Mouse (Mus musculus) heart, embryonic 14.5 days (tissue): ENCODE data around the gene Sgo2a. TPM values are rescaled to one million over a fixed set of nuclear protein-coding genes. Genes with fewer than 3 reads are reported as not detected.
"Not testable (repeated sequence)": the region's sequence is repeated elsewhere in the genome, so short reads cannot be mapped to it uniquely, and the experiment has no call there.

ENCODE experiments used
- ATAC-seq: fragments of 200-750 bp; cut with Nextera tagmentation; 2 replicates; pipeline ENCODE4 v1.8.0; 2017; ENCODE audit warnings: low read depth, moderate TSS enrichment; ENCODE audit not compliant: insufficient number of reproducible peaks, insufficient read depth, low FRiP score
- H3K27ac ChIP-seq, 2 experiments: fragments of 200-500 bp in 1 of 2; fragments of 300-500 bp in 1 of 2; sonication (generic) in 1 of 2; replicated peaks in 1 of 2; 2 replicates each; pipeline ENCODE4 v1.5.1; 2012 to 2014; ENCODE audit warnings: low read depth in 2 of 2, low read length in 2 of 2, control low read depth in 1 of 2, mild to moderate bottlenecking in 1 of 2, mixed read lengths in 1 of 2; ENCODE audit not compliant: control insufficient read depth in 1 of 2, insufficient read depth in 1 of 2
- H3K27me3 ChIP-seq: fragments of 300-500 bp; sonication (generic); 2 replicates; pipeline ENCODE4 v1.6.1; 2014; ENCODE audit warnings: mild to moderate bottlenecking, low read length, control low read depth; ENCODE audit not compliant: control insufficient read depth, insufficient read depth
- H3K36me3 ChIP-seq: fragments of 300-500 bp; sonication (generic); 2 replicates; pipeline ENCODE4 v1.6.1; 2014; ENCODE audit warnings: mild to moderate bottlenecking, control low read depth, low read length, mixed read lengths; ENCODE audit not compliant: control insufficient read depth, insufficient read depth
- H3K4me1 ChIP-seq, 2 experiments: fragments of 200-500 bp in 1 of 2; fragments of 300-500 bp in 1 of 2; sonication (generic) in 1 of 2; 2 replicates each; pipeline ENCODE4 v1.6.1; 2012 to 2014; ENCODE audit warnings: low read length in 2 of 2, control low read depth in 1 of 2, mixed read lengths in 1 of 2; ENCODE audit not compliant: control insufficient read depth in 2 of 2, insufficient read depth in 2 of 2
- H3K4me2 ChIP-seq: fragments of 300-500 bp; sonication (generic); 2 replicates; pipeline ENCODE4 v1.6.1; 2014; ENCODE audit warnings: mild to moderate bottlenecking, low read length
- H3K4me3 ChIP-seq, 2 experiments: fragments of 200-500 bp in 1 of 2; fragments of 300-500 bp in 1 of 2; sonication (generic) in 1 of 2; 2 replicates each; pipeline ENCODE4 v1.5.1; 2012 to 2014; ENCODE audit warnings: low read length in 2 of 2, mild to moderate bottlenecking in 2 of 2, control low read depth in 1 of 2, low read depth in 1 of 2, moderate library complexity in 1 of 2; ENCODE audit not compliant: control insufficient read depth in 1 of 2, insufficient read depth in 1 of 2
- H3K9ac ChIP-seq: fragments of 300-500 bp; sonication (generic); 2 replicates; pipeline ENCODE4 v1.6.1; 2014; ENCODE audit warnings: mild to moderate bottlenecking, low read length
- H3K9me3 ChIP-seq: fragments of 300-500 bp; sonication (generic); 2 replicates; pipeline ENCODE4 v1.6.1; 2016; ENCODE audit warnings: low read length, control low read depth; ENCODE audit not compliant: control insufficient read depth
- WGBS: fragments of 180-500 bp; shearing (Covaris S2); extraction: QIAGEN DNeasy Blood & Tissue Kit; methylation state at CpG from one replicate; pipeline ENCODE4 v1.1.7; 2014; 5-methylcytosine and 5-hydroxymethylcytosine counted together
- polyA plus RNA-seq: library from polyadenylated mRNA; unstranded; fragments of >200 nt; fragmentation: Nextera tagmentation; extraction: Ambion mirVana; gene quantifications from 2 replicates; pipeline ENCODE4 v1.2.1, GENCODE M21; 2014

The Sgo2a gene
- polyA plus RNA-seq, 1 experiment from 2014 or later, result 18.8 TPM

DNA sequence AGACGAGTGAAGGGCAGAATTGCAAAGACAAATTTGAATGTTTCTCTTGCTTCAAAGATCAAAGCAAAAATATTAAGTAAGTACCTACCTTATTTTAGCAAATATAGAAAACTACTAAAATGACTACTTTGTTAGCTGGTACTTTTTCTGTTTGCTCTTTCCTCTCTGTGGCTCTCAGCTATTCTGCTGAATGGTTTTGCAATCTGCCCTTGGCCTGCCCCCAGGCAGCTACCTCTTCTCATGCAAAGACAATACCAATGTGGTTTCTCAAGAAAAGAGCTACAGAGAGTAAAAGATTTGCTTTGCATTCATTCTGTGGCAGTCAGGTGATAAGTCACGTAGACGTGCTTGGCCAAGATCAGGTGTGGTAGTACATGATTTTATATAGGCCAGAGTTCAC is 2.4 kb downstream of the Sgo2a start:
- Histone ChIP-seq H3K27ac (no peak overlapping the region), H3K4me3 (no peak overlapping the region), H3K4me2 (peak overlapping the region; percentile 73), H3K27me3 (no peaks in the 10 kb centered on the region), H3K4me1 (peaks cover 0 to 18% of the 10 kb centered on the region in 2 experiments; a peak in 2 of 4 replicates), H3K9ac (no peak overlapping the region), H3K36me3 (peaks cover 38% of the 10 kb centered on the region), H3K9me3 (no peaks in the 10 kb centered on the region)
- 89% methylated on average over 3 of the region's 3 CpGs for WGBS
- no peak for ATAC-seq

GRCm38 (mm10) chr1:58006388-58006787 is 10.6 kb downstream of the Sgo2a start:
- not testable (repeated sequence) for H3K9me3 ChIP-seq, H3K4me1 ChIP-seq, H3K9ac ChIP-seq, H3K4me3 ChIP-seq, H3K4me2 ChIP-seq, ATAC-seq, H3K27ac ChIP-seq, H3K27me3 ChIP-seq
- 95% methylated on average over 7 of the region's 7 CpGs for WGBS
- H3K36me3 ChIP-seq, result peaks cover 53% of the 10 kb centered on the region

- Histone ChIP-seq H3K4me2 (no peak within 1 kb of the TSS), H3K9ac (no peak within 1 kb of the TSS), H3K4me3 (no peak within 1 kb of the TSS), H3K27me3 (no peaks in the 10 kb centered on the region), H3K36me3 (peaks cover 86% of the 10 kb centered on the region), H3K27ac (no peak within 1 kb of the TSS), H3K9me3 (no peaks in the 10 kb centered on the region), H3K4me1 (no peaks in the 10 kb centered on the region)
- WGBS, result 96% methylated on average over 7 of the region's 7 CpGs
- ATAC-seq, result no peak
Measured at GRCm38 (mm10) chr1:58018856-58019255, 23.1 kb downstream of the Sgo2a start, which contains the start of gene Kctd18. Kctd18 (minus strand) TSS chr1:58018956.

GRCm38 (mm10) chr1:58027707-58028106 is 31.9 kb downstream of the Sgo2a start:
- no peak for ATAC-seq
- Histone ChIP-seq H3K9me3 (no peaks in the 10 kb centered on the region), H3K4me2 (peak overlapping the region; percentile 29; the same call in 1 of the 2 replicates), H3K27me3 (no peaks in the 10 kb centered on the region), H3K36me3 (peaks cover 22% of the 10 kb centered on the region), H3K27ac (peak overlapping the region; percentile 6 to 50; a peak in 1 of 4 replicates), H3K4me3 (no peak overlapping the region), H3K4me1 (peaks cover 17 to 30% of the 10 kb centered on the region in 2 experiments), H3K9ac (no peak overlapping the region)
- 22% methylated on average over 7 of the region's 7 CpGs for WGBS

- peak within 1 kb of the TSS; percentile 70 for H3K4me2 ChIP-seq
- H3K4me3 ChIP-seq, result peak within 1 kb of the TSS; percentile 32 to 36
- no peaks in the 10 kb centered on the region for H3K9me3 ChIP-seq
- H3K9ac ChIP-seq, result peak within 1 kb of the TSS; percentile 51; the same call in 1 of the 2 replicates
- 5% methylated on average over 12 of the region's 12 CpGs for WGBS
- peak within 1 kb of the TSS; percentile 33 to 56 for H3K27ac ChIP-seq
- no peaks in the 10 kb centered on the region for H3K27me3 ChIP-seq
- ATAC-seq, result peak; percentile 62
- H3K36me3 ChIP-seq, result peaks cover 8% of the 10 kb centered on the region
- H3K4me1 ChIP-seq, result peaks cover 17 to 30% of the 10 kb centered on the region in 2 experiments
Measured at GRCm38 (mm10) chr1:58029636-58030117, 33.9 kb downstream of the Sgo2a start, which contains the start of gene Aox1. Aox1 (plus strand) TSS chr1:58029931.

DNA sequence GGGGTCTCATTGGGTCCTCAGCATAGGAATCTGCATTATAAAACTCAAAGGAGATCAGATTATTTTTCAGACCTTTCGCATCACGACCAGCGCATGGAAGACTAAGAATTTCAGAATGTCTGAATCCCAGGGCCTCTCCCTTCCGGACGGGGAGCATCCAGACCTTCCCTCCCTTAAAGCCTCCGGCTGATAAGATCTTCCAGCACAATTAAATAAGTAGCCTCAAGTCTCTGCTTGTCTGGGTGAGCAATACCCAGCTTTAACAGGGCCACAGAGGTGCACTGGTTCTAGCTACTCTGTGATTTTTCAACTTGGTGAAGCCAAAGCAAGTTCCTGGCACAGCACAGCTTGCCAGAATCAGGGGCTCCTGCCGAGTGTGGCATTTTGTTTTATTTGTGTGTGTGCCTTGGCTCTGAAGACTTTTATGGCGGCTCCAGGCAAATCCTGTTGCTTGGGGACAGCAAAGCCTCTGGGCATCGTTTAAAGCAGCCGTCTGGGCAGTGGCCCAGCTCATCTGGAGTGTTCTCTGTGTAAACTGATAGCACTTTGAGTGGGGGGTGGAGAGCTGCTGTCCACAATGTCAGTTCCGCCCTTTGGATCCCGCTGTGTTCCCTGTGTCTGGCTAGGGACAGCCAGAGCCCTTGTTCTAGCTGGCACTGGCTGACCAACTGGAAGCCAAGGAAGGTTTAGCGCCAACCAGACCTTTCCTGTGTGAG is 34.5 kb downstream of the Sgo2a start:
- Histone ChIP-seq H3K27me3 (no peaks in the 10 kb centered on the region), H3K27ac (peak overlapping the region; percentile 33 to 56), H3K9me3 (no peaks in the 10 kb centered on the region), H3K9ac (peak overlapping the region; percentile 51; the same call in 1 of the 2 replicates), H3K36me3 (peaks cover 2% of the 10 kb centered on the region), H3K4me3 (peak overlapping the region; percentile 32 to 36), H3K4me2 (peak overlapping the region; percentile 70), H3K4me1 (peaks cover 17 to 30% of the 10 kb centered on the region in 2 experiments)
- ATAC-seq, result peak; percentile 87
- WGBS, result 9% methylated on average over 13 of the region's 13 CpGs

- no peak overlapping the region for H3K4me3 ChIP-seq
- no peak for ATAC-seq
- 58% methylated on average over 10 of the region's 10 CpGs for WGBS
Measured at GRCm38 (mm10) chr1:58031160-58031769, 35.5 kb downstream of the Sgo2a start.

More at GRCm38 (mm10) chr1:58031160-58031769, 35.5 kb downstream of the Sgo2a start:
- Histone ChIP-seq H3K4me1 (peaks cover 17 to 30% of the 10 kb centered on the region in 2 experiments), H3K36me3 (no peaks in the 10 kb centered on the region), H3K9me3 (no peaks in the 10 kb centered on the region), H3K9ac (no peak overlapping the region), H3K27ac (0 out of 4 replicates have a peak overlapping the region, but pooled peaks of 1 of the 2 experiments have one; percentile 33), H3K27me3 (no peaks in the 10 kb centered on the region), H3K4me2 (peak overlapping the region; percentile 70; the same call in 1 of the 2 replicates)
